Mouse (Mus musculus): Measurements from ENCODE around the gene Col6a2.

Gene Col6a2

DNA sequence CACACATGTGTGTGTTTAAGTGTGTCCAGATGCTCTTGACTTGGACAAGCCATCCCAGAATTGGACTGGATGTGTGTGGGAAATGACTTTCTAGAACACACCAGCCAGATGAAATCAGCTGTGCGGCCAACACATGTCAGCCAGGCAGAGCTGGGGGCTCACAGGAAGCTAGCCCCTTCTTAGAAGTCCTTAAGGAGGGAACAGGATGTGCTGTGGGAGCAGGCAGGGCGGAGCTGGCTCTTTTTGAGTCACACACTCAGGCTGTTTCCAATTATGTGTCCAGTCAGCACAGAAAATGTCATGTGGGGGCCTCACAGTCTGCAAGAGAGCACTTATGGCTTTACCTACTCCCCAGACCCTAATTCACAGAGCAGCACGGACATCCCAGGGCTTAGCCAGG is 12.6 kb upstream of the Col6a2 start:
- DNase-seq (ENCODE audit: low spot score): no peak

DNA sequence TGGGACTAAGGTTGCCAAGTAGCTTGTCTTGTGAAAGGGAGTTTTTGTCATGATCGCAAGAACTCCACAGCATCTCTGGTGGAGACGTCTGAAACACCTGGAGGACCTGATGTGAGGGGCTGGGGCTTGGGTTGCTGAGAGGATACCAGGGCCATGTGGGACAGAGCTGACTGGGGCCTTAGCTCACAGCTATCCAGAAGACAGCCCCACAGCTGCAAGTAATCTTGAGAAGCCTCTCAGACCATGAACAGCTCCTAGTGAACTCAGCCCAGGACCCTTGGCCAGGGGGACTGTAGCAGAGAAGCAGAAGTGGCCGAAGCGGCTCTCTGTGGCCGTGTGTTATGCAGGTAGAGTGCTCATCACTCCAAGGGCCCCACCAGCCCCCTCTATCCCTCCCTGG is 11.2 kb upstream of the Col6a2 start:
- no peak for DNase-seq (ENCODE audit: low spot score)

DNA sequence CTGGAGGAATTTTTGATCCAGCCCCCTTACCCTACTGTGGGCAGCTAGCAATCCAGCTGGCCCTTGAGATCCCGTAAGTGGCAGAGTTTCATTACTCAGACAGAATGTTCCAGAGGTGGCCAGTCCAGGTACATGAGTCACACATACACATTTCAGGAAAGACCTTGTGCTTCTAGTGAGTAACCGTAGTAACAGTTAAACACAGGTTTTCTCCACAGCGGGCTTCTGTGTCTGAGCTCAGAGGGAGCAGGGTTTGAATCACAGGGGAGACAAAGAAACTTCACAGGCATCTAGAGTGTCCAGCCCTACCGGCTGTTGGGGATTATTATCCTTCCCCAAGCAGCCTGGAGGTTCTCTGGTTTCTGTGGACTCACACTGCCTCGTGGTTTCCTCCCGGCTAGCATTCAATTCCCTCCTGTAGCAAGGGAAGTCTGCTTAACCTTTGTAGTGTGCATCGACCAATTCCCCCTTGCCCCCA is 10.7 kb upstream of the Col6a2 start:
- no peak for DNase-seq (ENCODE audit: low spot score)

DNA sequence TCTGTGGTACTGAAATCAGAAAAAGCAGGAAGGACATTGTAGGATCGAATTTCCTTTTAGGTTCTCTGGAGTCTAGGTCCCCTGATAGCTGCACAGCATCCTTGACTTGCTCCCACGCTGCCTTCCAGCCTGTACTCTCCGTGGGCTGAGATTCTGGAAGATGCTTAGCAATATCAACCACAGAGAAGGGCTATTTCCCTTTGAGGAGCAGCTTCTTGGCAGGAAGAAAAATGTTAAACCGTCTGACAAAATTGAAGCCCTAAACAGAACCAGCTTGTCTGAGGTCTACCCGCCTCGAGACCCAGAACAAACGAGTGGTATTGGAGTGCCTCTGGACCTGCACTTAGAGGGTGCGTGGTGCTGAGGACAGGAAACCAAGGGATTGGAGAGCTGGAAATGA is 9.2 kb upstream of the Col6a2 start:
- DNase-seq (ENCODE audit: low spot score): no peak

DNA sequence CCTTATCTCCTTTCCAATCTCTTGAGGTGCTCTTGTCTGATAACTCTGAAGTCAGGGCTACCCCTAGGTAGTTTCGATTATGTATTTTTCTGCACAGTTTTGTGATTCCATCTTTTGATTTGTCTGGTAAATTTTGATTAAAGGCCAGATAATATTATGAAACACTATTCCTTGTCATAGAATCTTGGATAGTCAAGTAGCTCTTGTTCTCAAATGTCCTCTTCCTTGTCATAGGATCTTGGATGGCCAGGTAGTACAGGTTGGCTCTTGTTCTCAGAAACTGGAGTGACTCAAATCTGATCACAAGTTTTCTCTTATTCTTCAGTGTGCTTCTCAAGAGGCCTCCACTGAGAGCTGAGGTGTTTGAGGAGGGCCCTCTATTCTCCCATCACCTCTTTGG is 7.2 kb upstream of the Col6a2 start:
- no peak for DNase-seq (ENCODE audit: low spot score)

DNA sequence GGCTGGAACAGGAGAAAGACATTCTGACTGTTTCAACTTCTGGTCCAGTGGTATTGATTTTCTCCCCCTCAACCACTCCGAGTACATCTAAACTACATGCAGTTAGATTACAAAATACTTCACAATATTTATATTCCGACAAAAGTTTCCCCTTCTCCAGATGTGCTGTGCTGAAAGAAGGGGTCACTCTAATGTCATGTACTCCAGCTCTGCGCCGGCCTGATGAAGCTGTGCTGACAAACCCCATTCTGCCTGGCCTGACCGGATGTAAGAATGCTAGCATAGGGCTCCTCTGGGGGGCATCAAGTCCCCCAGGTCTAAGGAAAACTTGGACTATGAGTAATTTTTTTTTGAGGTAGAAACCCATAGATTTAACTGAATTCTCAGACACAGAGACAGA is 4.3 kb upstream of the Col6a2 start:
- DNase-seq (ENCODE audit: low spot score): no peak

DNA sequence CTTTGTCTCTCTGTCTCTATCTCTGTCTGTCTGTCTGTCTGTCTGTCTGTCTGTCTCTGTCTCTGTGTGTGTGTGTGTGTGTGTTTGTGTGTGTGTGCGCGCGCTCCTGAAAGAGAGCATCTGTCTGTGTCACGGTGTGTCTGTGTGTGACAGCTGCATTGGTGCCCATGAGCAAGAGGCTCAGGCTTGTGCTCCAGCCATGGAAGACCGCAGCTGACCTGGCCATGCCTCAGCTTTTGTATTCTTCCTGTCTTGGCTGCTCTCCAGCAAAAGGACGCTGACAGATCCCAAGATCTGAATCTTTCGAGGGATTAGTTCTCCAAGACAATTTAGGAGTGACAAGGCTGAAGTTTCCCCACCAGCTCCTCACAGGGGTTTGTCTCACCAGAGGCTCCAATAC is 1.5 kb upstream of the Col6a2 start:
- no peak for DNase-seq (ENCODE audit: low spot score)

DNA sequence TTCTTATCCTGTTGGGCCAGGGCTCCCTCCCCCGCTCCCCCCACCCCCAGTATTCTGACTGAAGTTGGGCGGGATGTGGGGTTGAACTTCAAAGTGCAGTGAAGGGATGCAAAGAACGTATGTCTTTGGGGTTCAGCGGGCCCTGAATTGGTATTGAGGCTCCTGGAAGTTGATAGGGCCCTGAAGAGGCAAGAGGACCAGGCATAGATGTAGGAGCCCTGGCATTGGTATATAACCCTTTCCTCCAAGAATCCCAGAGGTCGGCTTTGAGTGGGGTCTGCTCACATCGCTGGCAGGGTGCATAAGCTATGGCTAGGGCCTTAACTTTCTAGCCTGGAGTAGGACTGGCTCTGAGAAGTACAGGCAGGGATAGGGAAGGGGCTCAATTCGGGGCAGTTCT is 304 bp upstream of the Col6a2 start:
- DNase-seq (ENCODE audit: low spot score): no peak

DNA sequence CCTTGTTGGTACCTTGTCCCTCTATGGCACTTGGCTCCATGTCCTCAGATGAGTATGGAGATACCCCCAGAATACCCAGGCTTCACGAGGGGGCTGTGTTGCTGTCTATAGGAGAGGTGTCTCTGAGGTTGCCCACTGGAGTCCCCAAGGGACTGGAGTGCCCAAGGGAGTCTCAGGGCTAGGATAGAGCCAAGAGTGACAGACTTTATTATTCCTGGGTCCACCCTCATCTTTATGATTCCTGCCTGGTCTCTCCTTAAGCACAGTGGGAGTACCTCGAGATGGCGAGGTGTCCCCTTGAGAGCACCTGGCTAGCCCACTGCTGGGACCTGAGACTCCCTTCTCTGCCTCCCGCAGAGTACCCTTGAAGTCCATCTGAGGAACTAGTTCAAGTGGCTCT is 1.0 kb downstream of the Col6a2 start:
- DNase-seq (ENCODE audit: low spot score): no peak

DNA sequence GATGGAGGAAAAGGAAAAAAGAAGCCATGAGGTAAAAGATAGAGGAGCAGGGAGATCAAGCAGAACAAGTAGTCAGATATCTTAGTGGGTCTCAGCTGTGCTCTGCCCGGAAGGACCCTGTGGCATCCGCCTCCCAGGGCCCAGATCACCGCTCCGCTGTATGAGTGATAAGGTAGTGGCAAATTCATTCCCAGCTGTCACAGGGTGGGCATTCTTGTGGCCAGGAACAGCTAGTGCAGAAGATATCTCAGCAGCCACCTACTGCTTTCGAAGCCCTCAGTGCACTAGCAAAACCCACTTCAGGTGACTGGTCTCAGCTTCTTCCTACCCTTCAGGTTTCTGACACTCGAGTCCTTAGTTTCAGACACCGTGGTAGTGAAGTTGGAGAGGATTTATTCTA is 11.0 kb downstream of the Col6a2 start:
- DNase-seq (ENCODE audit: low spot score): no peak

DNA sequence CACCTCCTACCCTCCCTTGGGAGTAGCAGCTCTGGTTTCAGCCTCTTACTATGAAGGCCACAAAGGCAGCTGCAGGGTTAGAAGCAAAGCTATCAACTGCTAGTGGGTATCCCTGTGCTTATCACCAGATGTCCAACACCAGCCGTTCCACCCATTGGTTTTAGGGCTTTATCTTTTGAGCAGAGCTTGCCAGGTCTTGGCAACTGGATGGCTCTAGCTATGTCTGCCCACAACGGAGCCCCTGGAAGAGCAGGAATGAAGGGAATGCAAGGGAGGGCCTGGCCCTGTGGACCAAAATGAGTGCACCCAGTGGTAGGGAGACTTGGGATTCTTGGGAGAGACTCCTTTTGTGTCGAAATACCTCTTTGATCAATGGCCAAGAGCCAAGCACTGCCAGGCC is 20.7 kb downstream of the Col6a2 start:
- no peak for DNase-seq (ENCODE audit: low spot score)

DNA sequence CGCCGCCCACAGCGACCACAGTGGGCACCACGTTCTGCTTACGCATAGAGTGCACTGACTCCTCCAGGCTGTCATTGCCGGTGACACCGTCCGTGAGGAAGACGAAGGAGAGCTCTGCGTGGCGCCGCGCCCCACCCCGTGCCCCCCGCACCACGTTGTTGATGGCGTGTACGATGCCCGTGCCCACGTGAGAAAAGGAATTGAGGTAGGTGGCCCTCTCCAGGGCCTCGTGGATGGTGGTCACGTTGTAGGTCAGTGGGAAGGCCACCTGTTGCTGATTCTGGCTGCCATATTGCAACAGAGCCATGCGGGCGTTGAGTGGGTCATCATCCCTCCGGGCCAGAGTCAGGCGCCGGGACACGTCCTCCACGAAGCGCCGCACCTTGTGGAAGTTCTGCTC is 27.1 kb downstream of the Col6a2 start:
- no peak for DNase-seq (ENCODE audit: low spot score)

DNA sequence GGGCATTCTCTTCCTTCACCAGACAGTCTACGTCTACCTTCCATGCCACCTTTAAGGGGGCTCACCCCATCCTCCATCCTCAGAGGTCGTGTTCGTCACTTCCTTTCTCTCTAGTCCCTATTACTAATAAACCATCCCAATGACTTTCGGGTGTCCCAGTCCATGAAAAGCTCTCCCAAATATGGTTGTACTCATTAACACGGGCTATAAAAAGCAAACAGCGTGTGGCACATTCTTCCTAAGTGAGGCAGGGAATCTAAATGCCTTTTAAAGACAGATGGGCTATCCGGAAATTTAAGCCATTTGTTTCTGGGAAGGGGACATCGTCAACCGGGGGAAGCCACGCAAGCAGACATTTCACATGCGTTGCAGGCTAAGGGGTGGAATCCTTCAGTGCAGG is 33.2 kb downstream of the Col6a2 start:
- DNase-seq (ENCODE audit: low spot score): no peak

DNA sequence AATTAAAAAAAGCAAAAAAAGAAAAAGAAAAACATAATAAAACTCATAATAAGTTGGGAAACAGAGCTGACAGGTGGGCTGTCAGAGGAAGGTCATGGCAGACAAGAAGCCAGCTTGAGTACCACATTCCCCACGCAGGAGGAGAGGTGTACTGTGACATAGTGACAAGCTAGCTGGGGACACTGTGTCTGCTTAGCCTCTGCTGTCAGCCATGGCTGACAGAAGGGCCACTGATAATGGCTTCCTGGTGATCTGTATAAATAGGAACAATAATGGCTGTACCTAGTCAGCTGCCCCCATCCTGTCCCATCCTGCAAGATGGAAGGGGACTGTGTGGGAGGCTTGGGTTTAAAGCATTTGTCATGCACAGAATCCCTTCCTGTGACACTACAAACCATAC is 37.2 kb downstream of the Col6a2 start:
- no peak for DNase-seq (ENCODE audit: low spot score)

DNA sequence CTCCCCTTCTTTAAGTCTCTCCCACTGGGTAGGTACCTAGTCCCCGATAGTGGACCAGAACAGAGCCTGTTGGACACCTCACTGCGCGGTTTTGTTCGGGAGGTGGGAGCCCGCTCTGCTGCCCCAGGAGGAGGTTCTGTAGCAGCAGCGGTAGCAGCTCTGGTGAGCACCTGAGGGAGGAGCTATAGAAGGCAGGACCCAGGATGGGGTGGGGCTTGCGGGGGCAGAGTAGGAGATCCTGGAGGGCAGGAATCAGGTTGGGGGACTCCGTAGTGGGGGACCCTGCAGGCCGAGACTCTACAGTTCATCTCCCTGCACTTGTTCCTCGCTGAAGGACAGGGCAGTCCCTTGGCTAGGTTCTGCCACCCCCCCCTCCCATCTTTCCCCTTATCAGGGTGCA is 39.3 kb downstream of the Col6a2 start:
- DNase-seq (ENCODE audit: low spot score): no peak

DNA sequence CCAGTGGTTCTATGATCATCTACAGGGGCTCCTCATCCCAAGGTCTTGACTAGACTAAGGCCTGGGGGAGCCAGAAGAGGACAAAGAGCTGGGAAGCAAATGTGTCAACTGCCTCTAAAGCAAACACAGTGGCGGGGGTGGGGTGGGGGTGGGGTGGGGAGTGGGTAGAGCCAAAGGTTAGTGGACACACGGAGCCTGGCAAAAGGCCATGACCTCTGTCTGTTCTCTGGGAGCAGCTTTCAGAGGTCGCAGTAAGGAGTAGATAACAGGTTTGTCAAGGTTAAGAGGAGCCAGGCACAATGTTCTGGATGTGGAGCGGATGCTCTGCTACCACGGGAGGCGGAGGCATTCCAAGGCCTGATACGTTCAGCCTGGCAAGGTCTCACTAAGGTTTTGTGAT is 46.5 kb downstream of the Col6a2 start:
- DNase-seq (ENCODE audit: low spot score): peak; percentile 51

DNA sequence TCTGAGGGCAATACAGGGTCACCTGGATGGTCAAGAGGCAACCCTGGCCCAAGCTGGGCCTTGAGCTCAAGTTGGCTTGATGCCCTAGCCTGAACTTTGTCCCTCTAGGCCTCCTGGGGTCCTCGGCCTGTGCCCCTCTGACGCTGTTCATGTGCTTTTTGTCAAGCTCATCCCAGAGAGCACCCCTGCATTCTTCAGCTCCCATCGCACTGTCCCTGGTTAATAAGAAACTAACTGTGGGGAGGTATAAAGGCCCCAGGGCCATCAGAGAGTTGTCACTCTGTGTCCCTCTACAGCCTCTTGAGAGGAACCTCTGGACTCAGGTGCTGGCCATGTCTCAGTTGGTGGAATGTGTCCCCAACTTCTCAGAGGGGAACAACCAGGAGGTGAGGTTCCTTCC is 48.1 kb downstream of the Col6a2 start, which contains the start of gene Ftcd:
TSS of gene Ftcd (plus strand) at position 275 of the 400 bp plus-strand sequence.
- DNase-seq (ENCODE audit: low spot score): peak; percentile 33

DNA sequence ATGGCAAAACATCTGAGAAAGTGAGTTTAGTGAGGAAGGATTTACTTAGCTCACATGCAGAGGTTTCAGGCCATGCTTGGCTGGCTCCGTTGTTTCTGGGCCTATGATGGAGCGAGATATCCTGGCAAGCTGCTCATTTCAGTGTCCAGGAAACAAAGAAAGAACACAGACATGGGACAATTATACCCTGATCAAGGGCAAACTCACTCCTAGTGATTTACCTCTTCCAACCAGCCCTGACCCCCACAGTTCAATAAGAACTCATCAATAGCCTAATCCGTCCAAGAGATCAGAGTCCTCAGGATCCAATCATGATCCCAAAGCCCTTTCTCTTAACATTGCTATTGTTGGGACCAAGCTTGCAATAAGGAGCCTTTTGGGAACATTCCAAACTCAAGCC is 51.3 kb downstream of the Col6a2 start:
- no peak for DNase-seq (ENCODE audit: low spot score)

DNA sequence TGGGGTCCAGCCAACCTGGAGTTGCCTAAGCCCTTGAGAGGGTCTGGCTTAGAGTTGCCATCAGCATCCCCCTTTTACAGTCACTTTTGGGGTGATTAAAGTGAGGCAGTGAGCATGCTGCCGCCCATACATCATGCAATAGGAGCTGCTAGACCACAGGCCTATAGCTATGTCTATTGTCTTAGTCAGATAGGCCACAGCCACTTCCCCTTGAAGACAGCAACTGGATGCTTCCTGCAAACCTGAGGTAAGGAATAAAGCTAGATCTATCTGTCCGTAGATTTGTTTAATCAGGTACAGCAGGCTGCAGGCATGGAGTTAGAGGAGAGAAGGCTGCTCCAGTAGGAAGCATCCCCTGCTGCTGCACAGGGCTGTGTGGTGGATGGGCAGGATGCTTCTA is 52.4 kb downstream of the Col6a2 start:
- DNase-seq (ENCODE audit: low spot score): no peak

DNA sequence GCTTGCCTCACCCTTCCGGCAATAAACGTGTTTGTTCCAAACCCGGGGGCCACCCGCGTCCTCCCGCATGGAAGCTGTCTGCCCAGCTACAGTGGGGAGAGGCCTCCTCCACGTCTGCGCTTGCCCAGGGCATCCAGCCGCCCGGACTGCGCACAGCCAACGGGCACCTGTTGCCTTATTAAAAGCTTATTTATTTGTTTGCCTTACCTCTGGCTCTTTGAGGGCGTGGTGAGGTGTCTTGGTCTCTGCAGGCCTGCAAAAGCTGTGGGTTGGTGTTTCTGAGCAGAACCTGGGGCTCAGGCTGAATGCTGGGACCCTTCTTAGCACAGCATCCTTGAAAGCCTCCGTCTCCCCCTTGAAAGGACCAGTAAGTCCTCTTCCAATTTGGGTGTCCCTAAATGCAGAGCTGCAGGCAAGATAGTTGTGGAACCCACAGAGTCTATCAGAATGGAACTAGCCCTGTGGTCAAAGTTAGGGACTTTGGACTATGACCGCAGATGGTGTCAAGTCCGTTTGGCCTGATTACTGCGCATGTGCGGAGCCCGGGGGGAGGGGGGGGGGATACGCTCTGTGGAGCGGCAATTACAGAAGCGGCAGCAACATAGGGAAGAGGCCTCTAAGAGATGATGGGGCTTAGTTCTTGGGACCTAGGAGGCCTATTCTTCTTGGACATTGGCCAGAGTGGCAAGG is 53.3 kb downstream of the Col6a2 start:
- peak; percentile 37 for DNase-seq (ENCODE audit: low spot score)

DNA sequence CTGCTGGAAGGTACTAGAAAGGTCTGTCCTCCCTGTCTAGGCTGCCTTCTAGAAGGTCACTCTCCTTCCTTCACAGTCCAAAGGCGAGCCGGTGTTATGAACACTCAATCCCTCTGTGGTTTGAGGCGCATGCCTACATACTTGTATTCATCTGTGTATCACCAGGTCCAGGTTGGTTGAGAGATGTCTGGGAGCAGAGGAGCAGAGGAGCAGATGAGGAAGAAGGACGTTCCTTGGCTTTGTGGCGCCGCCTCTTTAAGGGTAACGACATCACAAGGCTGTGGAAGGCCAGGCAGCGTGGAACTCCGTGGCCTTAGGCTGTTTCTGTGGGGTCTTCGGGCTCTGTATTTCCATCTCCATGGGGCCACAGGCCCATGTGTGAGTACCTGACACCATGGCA is 61.5 kb downstream of the Col6a2 start, which contains the start of gene Spatc1l:
TSS of gene Spatc1l (plus strand) at position 301 of the 400 bp plus-strand sequence.
- no peak for DNase-seq (ENCODE audit: low spot score)

DNA sequence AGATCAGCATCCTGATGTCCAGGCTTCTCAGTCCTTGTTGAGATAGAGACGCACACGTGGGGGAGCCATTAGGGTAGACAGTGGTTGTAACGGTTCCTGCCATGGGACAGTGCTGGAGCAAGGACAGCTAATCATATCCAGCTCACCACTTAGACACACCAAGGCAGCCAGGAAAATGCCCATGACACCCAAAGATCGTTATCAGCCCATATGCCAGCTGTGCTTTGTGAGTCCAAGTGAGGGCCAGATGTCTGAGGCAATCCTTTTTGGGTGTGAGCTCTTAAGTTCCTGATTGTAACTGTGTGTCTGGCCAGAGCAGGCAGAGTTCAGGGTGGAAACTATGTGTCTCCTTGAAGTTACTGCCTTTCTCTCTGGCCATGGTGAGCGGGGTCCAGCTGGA is 69.4 kb downstream of the Col6a2 start:
- no peak for DNase-seq (ENCODE audit: low spot score)

DNA sequence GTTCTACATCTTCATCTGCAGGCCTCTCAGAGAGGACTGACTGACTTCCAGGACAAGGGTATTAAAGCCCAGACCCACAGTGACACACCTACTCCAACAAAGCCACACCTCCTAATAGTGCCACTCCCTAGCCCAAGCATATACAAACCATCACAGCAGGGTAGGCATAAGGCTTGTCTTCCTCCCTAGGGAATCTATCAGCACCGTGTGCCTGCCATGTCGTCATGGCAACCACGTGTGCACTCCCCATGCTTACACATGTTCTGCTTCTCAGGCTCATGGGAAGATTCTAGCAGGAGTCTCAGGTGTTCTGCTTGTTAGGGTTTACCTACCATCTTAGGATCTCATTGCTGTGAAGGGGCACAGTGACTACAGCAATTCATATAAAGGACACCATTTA is 71.9 kb downstream of the Col6a2 start:
- no peak for DNase-seq (ENCODE audit: low spot score)

DNA sequence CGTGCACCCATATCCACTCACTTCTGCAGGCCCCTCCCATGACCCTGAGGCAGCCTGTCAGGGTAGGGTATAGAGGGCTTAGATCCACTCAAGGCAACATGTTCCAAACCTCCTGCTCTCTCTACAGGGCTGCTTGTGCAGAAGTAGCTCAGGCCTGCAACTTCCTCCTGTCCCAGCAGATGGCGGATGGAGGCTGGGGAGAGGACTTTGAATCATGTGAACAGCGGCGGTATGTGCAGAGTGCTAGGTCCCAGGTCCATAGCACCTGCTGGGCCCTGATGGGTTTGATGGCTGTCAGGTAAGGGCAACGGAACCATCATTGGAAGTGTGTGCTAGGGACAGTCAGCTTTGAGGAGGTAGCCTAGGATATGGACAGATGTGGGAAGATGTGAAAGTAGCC is 73.0 kb downstream of the Col6a2 start:
- no peak for DNase-seq (ENCODE audit: low spot score)
